In genomic region chrX:103821195-103821831, GRCm38 (mm10) we compare ENCODE assay signal across 9 mouse cellular contexts. TPM values are rescaled to one million over a fixed set of nuclear protein-coding genes. Genes with fewer than 3 reads are reported as not detected.
DNase-seq lines count a peak whose midpoint lies in the region; ATAC-seq and TF ChIP-seq lines count a peak whose summit lies in the region.
"Had no signal": no experiment of that assay in that cellular context is flagged by ENCODE, and none has a peak within 500 bp of the region (broad histone marks: within the 10 kb centered on the region; RNA-seq: fewer than 3 reads in every experiment).

No protein-coding gene starts in this region.

- H3K9ac ChIP-seq in heart, embryonic 15.5 days = peak overlapping the region; percentile 63
- peak overlapping the region; percentile 58 for H3K9ac ChIP-seq in kidney, postnatal 0 days (ENCODE audit: low read depth, low read length)
- peak overlapping the region; percentile 73 for H3K9ac ChIP-seq in midbrain, embryonic 13.5 days (replicated peaks)

- no peaks in the 10 kb centered on the region for H3K36me3 ChIP-seq in heart, embryonic 15.5 days
- H3K36me3 ChIP-seq in forebrain, embryonic 10.5 days (replicated peaks) = no peaks in the 10 kb centered on the region
- H3K36me3 ChIP-seq in kidney, postnatal 0 days (ENCODE audit: insufficient read depth, low read length) = no peaks in the 10 kb centered on the region
- no peaks in the 10 kb centered on the region for H3K36me3 ChIP-seq in midbrain, embryonic 13.5 days

- H3K27ac ChIP-seq in heart, embryonic 15.5 days = peak overlapping the region; percentile 73
- peak overlapping the region; percentile 86 for H3K27ac ChIP-seq in forebrain, embryonic 10.5 days
- peak overlapping the region; percentile 54; the same call in 1 of the 2 replicates for H3K27ac ChIP-seq in kidney, postnatal 0 days
- H3K27ac ChIP-seq in midbrain, embryonic 13.5 days = peak overlapping the region; percentile 74

- peaks cover 76% of the 10 kb centered on the region for H3K27me3 ChIP-seq in heart, embryonic 15.5 days
- peaks cover 96% of the 10 kb centered on the region for H3K27me3 ChIP-seq in forebrain, embryonic 10.5 days (ENCODE audit: poor library complexity, severe bottlenecking)
- no peaks in the 10 kb centered on the region for H3K27me3 ChIP-seq in kidney, postnatal 0 days (ENCODE audit: insufficient read depth, low read length)
- H3K27me3 ChIP-seq in midbrain, embryonic 13.5 days = peaks cover 85% of the 10 kb centered on the region

- no peak for DNase-seq in heart, postnatal 4 days
- peak; percentile 1 for DNase-seq in NIH3T3 (ENCODE audit: low read depth)
- peak; percentile 22 for DNase-seq in forebrain, embryonic 10.5 days (ENCODE audit: extremely low spot score, low spot score)
- peak; percentile 1 for DNase-seq in kidney, postnatal 0 days (ENCODE audit: low spot score)
- no peak for DNase-seq in spleen, postnatal 4 days (ENCODE audit: low spot score in 2 of 2)
- no peak for DNase-seq in testis, postnatal 14 days (ENCODE audit: low spot score)

- H3K9me3 ChIP-seq in heart, embryonic 15.5 days (replicated peaks) = no peaks in the 10 kb centered on the region
- no peaks in the 10 kb centered on the region for H3K9me3 ChIP-seq in forebrain, embryonic 10.5 days
- no peaks in the 10 kb centered on the region for H3K9me3 ChIP-seq in kidney, postnatal 0 days (replicated peaks; ENCODE audit: low read length)
- H3K9me3 ChIP-seq in midbrain, embryonic 13.5 days = no peaks in the 10 kb centered on the region

- peak overlapping the region; percentile 93 for H3K4me2 ChIP-seq in heart, embryonic 15.5 days
- H3K4me2 ChIP-seq in kidney, postnatal 0 days (ENCODE audit: low read length) = peak overlapping the region; percentile 76
- peak overlapping the region; percentile 71 for H3K4me2 ChIP-seq in midbrain, embryonic 13.5 days (replicated peaks)

- H3K4me3 ChIP-seq in heart, embryonic 15.5 days = peak overlapping the region; percentile 64
- H3K4me3 ChIP-seq in forebrain, embryonic 10.5 days = peak overlapping the region; percentile 61
- H3K4me3 ChIP-seq in kidney, postnatal 0 days (replicated peaks; ENCODE audit: low read depth, low read length) = peak overlapping the region; percentile 51
- peak overlapping the region; percentile 57 for H3K4me3 ChIP-seq in midbrain, embryonic 13.5 days (replicated peaks)

- H3K4me1 ChIP-seq in heart, embryonic 15.5 days (replicated peaks) = no peaks in the 10 kb centered on the region
- H3K4me1 ChIP-seq in forebrain, embryonic 10.5 days = peaks cover 19% of the 10 kb centered on the region
- H3K4me1 ChIP-seq in kidney, postnatal 0 days (replicated peaks; ENCODE audit: insufficient read depth, low read length) = no peaks in the 10 kb centered on the region
- peaks cover 11% of the 10 kb centered on the region for H3K4me1 ChIP-seq in midbrain, embryonic 13.5 days (replicated peaks)

- ATAC-seq in heart, embryonic 15.5 days (replicated peaks; ENCODE audit: insufficient number of reproducible peaks, insufficient read depth, low FRiP score, low read depth) = no peak
- peak; percentile 8 for ATAC-seq in kidney, postnatal 0 days (replicated peaks; ENCODE audit: low FRiP score, low read depth)
- ATAC-seq in midbrain, embryonic 13.5 days = peak; percentile 73

- WGBS in heart, embryonic 15.5 days = 26% methylated on average over 34 of the region's 37 CpGs
- 34% methylated on average over 35 of the region's 37 CpGs for WGBS in forebrain, embryonic 10.5 days
- WGBS in kidney, postnatal 0 days = 31% methylated on average over 37 of the region's 37 CpGs
- 22% methylated on average over 37 of the region's 37 CpGs for WGBS in midbrain, embryonic 13.5 days

- TF ChIP-seq CTCF in kidney, postnatal 0 days (IDR thresholded peaks at IDR 0.05; ENCODE audit: low read depth) = no peak

RNA-seq across cellular contexts. Expression of gene Slc16a2, which starts 0.5 kb away (rescaled TPM):
- polyA plus RNA-seq in heart, embryonic 15.5 days (2015; fragmentation: Nextera tagmentation; extraction: Ambion mirVana) = 19.7 and 22.1 TPM in 2 replicates
- 10 to 100 TPM; 24.6 to 27.7 TPM for total RNA-seq in heart, postnatal 4 days (2021)
- polyA plus RNA-seq in forebrain, embryonic 10.5 days (2016; fragmentation: Nextera tagmentation; extraction: Ambion mirVana) = 17.1 and 18.0 TPM in 2 replicates
- polyA plus RNA-seq in kidney, postnatal 0 days (2015; fragmentation: Nextera tagmentation; extraction: Ambion mirVana) = 13.6 and 14.8 TPM in 2 replicates
- polyA plus RNA-seq in midbrain, embryonic 13.5 days (2015; fragmentation: Nextera tagmentation; extraction: Ambion mirVana) = 17.3 and 23.3 TPM in 2 replicates
- total RNA-seq: neutrophil, adult 5-6 weeks had no signal

Comparison
In these comparisons a context has a peak if more than half of its experiments do, and no peak if none do; other contexts are left out.
1. DNase-seq: peak in NIH3T3 (single experiment), forebrain, embryonic 10.5 days (single experiment) and kidney, postnatal 0 days (single experiment); none in heart, postnatal 4 days (single experiment), spleen, postnatal 4 days (0 of 2) and testis, postnatal 14 days (single experiment).
2. Peak in every context shown above with its lines, with median percentiles within 50 percentile points of each other: H3K27ac ChIP-seq, H3K4me2 ChIP-seq, H3K4me3 ChIP-seq and H3K9ac ChIP-seq.